Mouse (Mus musculus) heart, adult 2 months (tissue): ENCODE results near the gene Arf6. TPM values are rescaled to one million over a fixed set of nuclear protein-coding genes. Genes with fewer than 3 reads are reported as not detected.

ENCODE experiments used
- DNase-seq, 2 experiments: peaks; one replicate each; pipeline ENCODE4 v3.0.0; 2021
- H3K27ac ChIP-seq: fragments of 200-600 bp; 2 replicates; pipeline ENCODE4 v1.8.1; 2022
- H3K27me3 ChIP-seq: fragments of 200-500 bp; 2 replicates; pipeline ENCODE4 v1.6.1; 2012; ENCODE audit warnings: mild to moderate bottlenecking, low read length, inconsistent platforms, mixed read lengths; ENCODE audit not compliant: control insufficient read depth, insufficient read depth
- H3K36me3 ChIP-seq: fragments of 200-500 bp; 2 replicates; pipeline ENCODE4 v1.6.1; 2012; ENCODE audit warnings: low read length, inconsistent platforms; ENCODE audit not compliant: control insufficient read depth, insufficient read depth
- H3K4me1 ChIP-seq: fragments of 200-500 bp; 2 replicates; pipeline ENCODE4 v1.6.1; 2011; ENCODE audit warnings: low read length; ENCODE audit not compliant: control insufficient read depth, insufficient read depth
- H3K4me3 ChIP-seq: fragments of 200-600 bp; 2 replicates; pipeline ENCODE4 v1.8.1; 2022
- H3K79me2 ChIP-seq: fragments of 200-500 bp; replicated peaks from 2 replicates; pipeline ENCODE4 v1.6.1; 2012; ENCODE audit warnings: mild to moderate bottlenecking, inconsistent platforms, low read length, moderate library complexity, mixed read lengths; ENCODE audit not compliant: control insufficient read depth, insufficient read depth
- H3K9ac ChIP-seq: fragments of 200-500 bp; 2 replicates; pipeline ENCODE4 v1.6.1; 2012; ENCODE audit warnings: low read depth, mild to moderate bottlenecking, control low read depth, inconsistent platforms, low read length, mixed read lengths
- CTCF ChIP-seq: fragments of 200-600 bp; IDR thresholded peaks from 2 replicates; pipeline ENCODE4 v1.8.1; 2022; ENCODE audit warnings: antibody characterized with exemption, mild to moderate bottlenecking, moderate library complexity
- EP300 ChIP-seq: fragments of 200-500 bp; IDR thresholded peaks from 2 replicates; pipeline ENCODE4 v1.6.1; 2011; ENCODE audit warnings: low read depth, low read length, control low read depth; ENCODE audit not compliant: insufficient read depth
- POLR2A ChIP-seq: fragments of 200-500 bp; IDR thresholded peaks from 2 replicates; pipeline ENCODE4 v1.6.1; 2011; ENCODE audit warnings: mild to moderate bottlenecking, low read depth, low read length, control low read depth; ENCODE audit not compliant: insufficient read depth
- WGBS: fragments of 180-500 bp; shearing (Covaris S2); methylation state at CpG from one replicate; pipeline ENCODE4 v1.1.7; 2018; 5-methylcytosine and 5-hydroxymethylcytosine counted together
- intact Hi-C: fragments of 180-260 bp; cut with DNase I; formaldehyde crosslinking; loops from one replicate; pipeline ENCODE4 v1.15.1; 2025
- polyA plus RNA-seq: library from polyadenylated mRNA; depleted of rRNA; stranded (reverse); fragments of >200 nt; gene quantifications from 2 replicates; pipeline ENCODE4 v1.2.3, GENCODE M21; 2012
- total RNA-seq, 2 experiments: library from RNA; stranded (reverse); gene quantifications; 2 replicates each; pipeline ENCODE4 v1.2.3; 2021

Arf6 gene
- total and polyA plus RNA-seq, 3 experiments = 30.3 to 38.7 (median 35.0) TPM

GRCm38 (mm10) chr12:69400871-69401286 is 28.9 kb downstream of the Arf6 start:
- Histone ChIP-seq H3K27ac (no peak overlapping the region), H3K36me3 (no peaks in the 10 kb centered on the region), H3K9ac (no peak overlapping the region), H3K79me2 (no peaks in the 10 kb centered on the region), H3K4me3 (no peak overlapping the region), H3K27me3 (no peaks in the 10 kb centered on the region), H3K4me1 (no peaks in the 10 kb centered on the region; the same call in 1 of the 2 replicates)
- intact Hi-C loops = no loop called here
- 19% methylated on average over 2 of the region's 2 CpGs for WGBS
- DNase-seq = no peak
- no peak for TF ChIP-seq POLR2A
- no peak for TF ChIP-seq CTCF
- no peak for TF ChIP-seq EP300

DNA sequence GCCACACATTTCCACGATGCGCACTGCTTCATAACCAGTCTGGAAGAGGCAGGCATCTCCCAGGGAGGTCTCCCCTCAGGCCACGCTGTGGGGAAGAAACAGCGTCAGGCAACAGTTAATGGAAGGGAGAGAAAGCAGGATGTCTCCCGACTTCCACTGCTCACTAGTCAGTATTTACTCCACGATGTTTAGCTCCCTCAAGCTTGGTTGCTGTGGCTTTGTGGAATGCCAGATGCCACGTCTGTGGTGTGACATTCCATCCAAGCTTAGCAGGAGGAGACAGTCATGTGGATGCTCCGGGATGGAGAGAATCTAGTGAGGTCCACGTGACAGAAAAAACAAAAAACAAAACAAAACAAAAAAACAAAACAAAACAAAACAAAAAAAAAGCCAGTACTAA is 30.1 kb downstream of the Arf6 start:
- DNase-seq = no peak
- Histone ChIP-seq H3K79me2 (no peaks in the 10 kb centered on the region), H3K27me3 (no peaks in the 10 kb centered on the region), H3K4me3 (no peak overlapping the region), H3K9ac (no peak overlapping the region), H3K36me3 (no peaks in the 10 kb centered on the region), H3K27ac (no peak overlapping the region), H3K4me1 (no peaks in the 10 kb centered on the region; the same call in 1 of the 2 replicates)
- intact Hi-C loops = no loop called here
- 55% methylated on average over 9 of the region's 9 CpGs for WGBS
- TF ChIP-seq CTCF = no peak
- TF ChIP-seq POLR2A = no peak
- no peak for TF ChIP-seq EP300

- DNase-seq = no peak
- Histone ChIP-seq H3K27me3 (no peaks in the 10 kb centered on the region), H3K27ac (no peak overlapping the region), H3K4me3 (no peak overlapping the region), H3K9ac (no peak overlapping the region), H3K4me1 (no peaks in the 10 kb centered on the region; the same call in 1 of the 2 replicates), H3K79me2 (no peaks in the 10 kb centered on the region), H3K36me3 (no peaks in the 10 kb centered on the region)
- no peak for TF ChIP-seq CTCF
- 93% methylated on average over 13 of the region's 13 CpGs for WGBS
- intact Hi-C loops = no loop called here
Observed at GRCm38 (mm10) chr12:69402594-69403167, 30.7 kb downstream of the Arf6 start.

DNA sequence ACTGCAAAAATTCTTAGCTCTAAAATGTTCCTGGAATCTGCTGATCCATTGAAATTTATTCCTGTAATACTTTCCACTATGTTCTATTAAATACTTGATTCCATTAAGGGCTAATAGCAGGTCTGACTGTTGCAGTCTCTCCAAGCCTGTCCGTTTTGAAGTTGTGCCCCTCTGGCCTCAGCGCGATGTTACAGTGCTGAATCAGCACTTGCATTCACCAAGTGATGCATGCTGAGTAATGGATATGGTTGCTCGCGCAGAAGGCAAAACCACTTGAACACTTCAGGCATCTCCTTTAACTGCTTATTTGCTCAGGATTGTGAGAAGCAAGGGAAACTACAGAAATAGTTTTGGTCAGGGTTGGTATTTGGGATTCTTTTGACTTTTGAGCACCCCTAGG is 38.8 kb downstream of the Arf6 start:
- Histone ChIP-seq H3K4me3 (no peak overlapping the region), H3K79me2 (no peaks in the 10 kb centered on the region), H3K27ac (no peak overlapping the region), H3K9ac (no peak overlapping the region), H3K27me3 (no peaks in the 10 kb centered on the region), H3K4me1 (peaks cover 2% of the 10 kb centered on the region), H3K36me3 (no peaks in the 10 kb centered on the region)
- no peak for TF ChIP-seq EP300
- intact Hi-C loops = no loop called here
- 76% methylated on average over 5 of the region's 5 CpGs for WGBS
- no peak for DNase-seq

DNA sequence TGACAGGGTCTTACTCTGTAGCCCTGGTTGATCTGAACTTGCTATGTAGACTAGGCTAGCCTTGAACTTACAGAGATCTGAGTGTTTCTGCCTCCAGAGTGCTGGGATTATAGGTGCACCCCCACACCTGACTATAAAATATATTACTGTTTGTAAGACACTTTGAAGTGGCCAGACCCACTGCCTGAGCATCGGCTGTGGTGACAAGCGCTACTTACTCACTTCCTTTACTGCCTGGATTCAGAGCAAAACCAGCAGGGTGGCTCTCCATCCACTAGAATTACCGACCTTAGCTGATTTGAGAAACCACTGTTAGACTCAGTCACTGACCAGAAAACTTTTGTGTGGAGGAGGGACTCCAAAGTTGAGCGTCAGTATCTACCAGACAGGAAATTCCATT is 40.0 kb downstream of the Arf6 start:
- no peak for TF ChIP-seq POLR2A
- Histone ChIP-seq H3K27me3 (no peaks in the 10 kb centered on the region), H3K4me3 (no peak overlapping the region), H3K9ac (no peak overlapping the region), H3K36me3 (no peaks in the 10 kb centered on the region), H3K79me2 (no peaks in the 10 kb centered on the region), H3K4me1 (peaks cover 4% of the 10 kb centered on the region), H3K27ac (no peak overlapping the region)
- intact Hi-C loops = no loop called here
- no peak for DNase-seq
- WGBS = 41% methylated on average over 4 of the region's 4 CpGs

- H3K27me3 ChIP-seq = no peaks in the 10 kb centered on the region
- H3K27ac ChIP-seq = no peak overlapping the region; the same call in 1 of the 2 replicates
- no peak for DNase-seq
- no peak overlapping the region for H3K9ac ChIP-seq
- peaks cover 4% of the 10 kb centered on the region for H3K4me1 ChIP-seq
- H3K4me3 ChIP-seq = no peak overlapping the region
- no peaks in the 10 kb centered on the region for H3K79me2 ChIP-seq
- 42% methylated on average over 3 of the region's 3 CpGs for WGBS
- H3K36me3 ChIP-seq = no peaks in the 10 kb centered on the region
- intact Hi-C loops = no loop called here
- TF ChIP-seq POLR2A (no peak), CTCF (no peak), EP300 (no peak)
Observed at GRCm38 (mm10) chr12:69413303-69413702, 41.4 kb downstream of the Arf6 start.
